Mouse (Mus musculus) gastrocnemius, adult 8-10 months (tissue): ENCODE data around the gene Tctex1d1. TPM values are rescaled to one million over a fixed set of nuclear protein-coding genes. Genes with fewer than 3 reads are reported as not detected.

Source experiments
- DNase-seq, 2 experiments: peaks; one replicate each; pipeline ENCODE4 v3.0.0; 2022; ENCODE audit warnings: low spot score in 2 of 2
- total RNA-seq, 4 experiments: library from RNA; stranded (reverse); gene quantifications; 2 replicates each; pipeline ENCODE4 v1.2.4; 2022

Tctex1d1 gene
- not detected for total RNA-seq

- DNase-seq = no peak
Measured at GRCm38 (mm10) chr4:102978440-102978839, at the start of gene Tctex1d1. Gene Tctex1d1, plus strand, starts transcription at chr4:102978606.

- DNase-seq = no peak
Measured at GRCm38 (mm10) chr4:102929491-102929890, 48.9 kb upstream of the Tctex1d1 start.

GRCm38 (mm10) chr4:102930679-102931078, 47.7 kb upstream of the Tctex1d1 start:
- DNase-seq = no peak

- DNase-seq = no peak
Measured at GRCm38 (mm10) chr4:102940266-102940665, 38.1 kb upstream of the Tctex1d1 start.

- no peak for DNase-seq
Measured at GRCm38 (mm10) chr4:102940738-102941137, 37.7 kb upstream of the Tctex1d1 start.

- no peak for DNase-seq
Measured at GRCm38 (mm10) chr4:102944325-102944724, 34.1 kb upstream of the Tctex1d1 start.

- no peak for DNase-seq
Measured at GRCm38 (mm10) chr4:102952476-102952875, 25.9 kb upstream of the Tctex1d1 start.

GRCm38 (mm10) chr4:102955294-102955956, 23.0 kb upstream of the Tctex1d1 start:
- no peak for DNase-seq

GRCm38 (mm10) chr4:102959409-102959808, 19.0 kb upstream of the Tctex1d1 start:
- DNase-seq = no peak

- no peak for DNase-seq
Measured at GRCm38 (mm10) chr4:102964174-102964573, 14.2 kb upstream of the Tctex1d1 start.

GRCm38 (mm10) chr4:102967811-102968210, 10.6 kb upstream of the Tctex1d1 start:
- no peak for DNase-seq

- DNase-seq = no peak
Measured at GRCm38 (mm10) chr4:102969599-102969998, 8.8 kb upstream of the Tctex1d1 start.

GRCm38 (mm10) chr4:102971159-102971558, 7.2 kb upstream of the Tctex1d1 start:
- DNase-seq = no peak

GRCm38 (mm10) chr4:102972071-102972470, 6.3 kb upstream of the Tctex1d1 start:
- no peak for DNase-seq

GRCm38 (mm10) chr4:102974172-102974571, 4.2 kb upstream of the Tctex1d1 start:
- DNase-seq = no peak

GRCm38 (mm10) chr4:102976290-102977275, 1.8 kb upstream of the Tctex1d1 start:
- DNase-seq = no peak

GRCm38 (mm10) chr4:102977778-102978321, 556 bp upstream of the Tctex1d1 start:
- no peak for DNase-seq

GRCm38 (mm10) chr4:102979385-102979784, 979 bp downstream of the Tctex1d1 start:
- no peak for DNase-seq

- DNase-seq = no peak
Measured at GRCm38 (mm10) chr4:102981709-102982108, 3.3 kb downstream of the Tctex1d1 start.

GRCm38 (mm10) chr4:102986173-102986572, 7.8 kb downstream of the Tctex1d1 start:
- DNase-seq = no peak

GRCm38 (mm10) chr4:102986917-102987316, 8.5 kb downstream of the Tctex1d1 start:
- no peak for DNase-seq

- DNase-seq = no peak
Measured at GRCm38 (mm10) chr4:102987325-102987724, 8.9 kb downstream of the Tctex1d1 start.
